ENCODE assay signal across 9 mouse cellular contexts in the genomic region with DNA sequence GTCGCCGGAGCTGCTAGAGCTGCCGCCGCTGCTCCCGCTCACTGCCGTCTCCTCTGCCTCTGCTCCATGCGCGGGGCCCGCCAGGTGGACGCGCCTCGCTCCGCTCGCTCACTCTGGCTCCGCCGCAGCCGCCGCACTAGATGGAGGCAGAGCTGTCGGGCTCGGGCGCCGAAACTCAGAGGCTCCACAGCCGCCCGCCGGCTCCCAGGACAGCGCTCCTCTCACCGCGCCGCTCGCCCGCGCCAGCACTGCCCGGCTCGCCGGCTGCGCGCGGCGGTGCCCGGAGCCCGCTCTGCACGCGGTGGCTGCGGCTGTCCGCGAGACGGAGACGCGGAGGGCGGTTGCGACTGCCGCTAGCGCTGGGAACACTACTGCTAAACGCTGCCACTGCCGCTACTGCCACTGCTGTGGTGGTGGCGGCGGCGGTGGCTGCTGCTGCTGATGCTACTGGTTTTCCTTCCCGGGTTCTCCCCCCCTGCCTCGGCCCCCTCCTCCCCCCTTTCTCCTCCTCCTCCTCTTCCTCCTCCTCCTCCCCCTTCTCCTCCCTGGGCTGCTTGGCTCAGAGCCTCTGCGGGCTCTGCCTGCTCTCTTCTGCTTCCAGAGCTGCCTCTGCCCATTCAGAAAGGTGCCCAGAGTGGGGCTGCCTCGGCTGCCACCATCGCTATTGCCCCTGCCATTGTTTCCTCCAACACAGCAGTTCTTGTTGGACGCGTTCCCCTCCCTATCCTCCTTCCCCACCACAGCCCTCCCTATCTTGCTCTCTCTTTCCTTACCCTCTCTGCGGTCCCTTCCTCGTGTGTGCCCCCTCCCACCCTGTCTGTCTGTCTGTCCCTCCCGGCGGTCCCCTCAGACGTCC. TPM values are rescaled to one million over a fixed set of nuclear protein-coding genes. Genes with fewer than 3 reads are reported as not detected.
DNase-seq lines count a peak whose midpoint lies in the region; ATAC-seq and TF ChIP-seq lines count a peak whose summit lies in the region.
"Had no signal": no experiment of that assay in that cellular context is flagged by ENCODE, and none has a peak within 500 bp of the region (broad histone marks: within the 10 kb centered on the region; RNA-seq: fewer than 3 reads in every experiment).

A gene (minus strand): TSS at position 450 of the 856 bp plus-strand sequence.

- no peak for TF ChIP-seq POLR2A in kidney, adult 2 months (IDR thresholded peaks at IDR 0.05; ENCODE audit: low read depth, low read length)

- peak; percentile 0 for DNase-seq in gastrocnemius, adult 18-20 months (ENCODE audit: low spot score)
- no peak for DNase-seq in gastrocnemius, adult 8-10 months (ENCODE audit: low spot score in 2 of 2)
- DNase-seq in kidney, adult 2 months: peak; percentile 26
- DNase-seq in limb, embryonic 10.5 days (ENCODE audit: low spot score): no peak
- peak; percentile 91 for DNase-seq in midbrain, embryonic 11.5 days (ENCODE audit: low spot score, missing footprints)

- H3K4me1 ChIP-seq in kidney, adult 2 months (ENCODE audit: control insufficient read depth, insufficient read depth, low read length): no peaks in the 10 kb centered on the region
- H3K4me1 ChIP-seq in limb, embryonic 10.5 days: no peaks in the 10 kb centered on the region; the same call in 1 of the 2 replicates
- H3K4me1 ChIP-seq in midbrain, embryonic 11.5 days (ENCODE audit: control insufficient read depth, insufficient read depth, low read length): no peaks in the 10 kb centered on the region
- no peaks in the 10 kb centered on the region for H3K4me1 ChIP-seq in stomach, embryonic 15.5 days

- no peaks in the 10 kb centered on the region for H3K36me3 ChIP-seq in kidney, adult 2 months (ENCODE audit: control insufficient read depth, insufficient read depth, low read length)
- no peaks in the 10 kb centered on the region for H3K36me3 ChIP-seq in limb, embryonic 10.5 days
- no peaks in the 10 kb centered on the region for H3K36me3 ChIP-seq in midbrain, embryonic 11.5 days (ENCODE audit: control insufficient read depth, insufficient read depth, low read length)
- no peaks in the 10 kb centered on the region for H3K36me3 ChIP-seq in stomach, embryonic 15.5 days

- peak within 1 kb of the TSS; percentile 63 for H3K9ac ChIP-seq in midbrain, embryonic 11.5 days (ENCODE audit: low read length)
- H3K9ac ChIP-seq in stomach, embryonic 15.5 days: no peak within 1 kb of the TSS

- WGBS in kidney, adult 2 months: 1% methylated on average over 62 of the region's 70 CpGs
- 15% methylated on average over 70 of the region's 70 CpGs for WGBS in limb, embryonic 10.5 days
- 24% methylated on average over 40 of the region's 70 CpGs for WGBS in midbrain, embryonic 11.5 days
- WGBS in stomach, embryonic 15.5 days: 19% methylated on average over 60 of the region's 70 CpGs

- H3K4me3 ChIP-seq in kidney, adult 2 months (ENCODE audit: insufficient read depth, low read depth, low read length): peak within 1 kb of the TSS; percentile 75
- H3K4me3 ChIP-seq in limb, embryonic 10.5 days: peak within 1 kb of the TSS; percentile 56
- peak within 1 kb of the TSS; percentile 51 for H3K4me3 ChIP-seq in midbrain, embryonic 11.5 days (ENCODE audit: low read depth, low read length)
- H3K4me3 ChIP-seq in stomach, embryonic 15.5 days (replicated peaks): peak within 1 kb of the TSS; percentile 50

- H3K4me2 ChIP-seq in midbrain, embryonic 11.5 days: peak within 1 kb of the TSS; percentile 59
- peak within 1 kb of the TSS; percentile 83 for H3K4me2 ChIP-seq in stomach, embryonic 15.5 days

- no peaks in the 10 kb centered on the region for H3K27me3 ChIP-seq in kidney, adult 2 months (replicated peaks; ENCODE audit: control insufficient read depth, insufficient read depth, low read length)
- H3K27me3 ChIP-seq in limb, embryonic 10.5 days (ENCODE audit: low read depth, poor library complexity, severe bottlenecking): peaks cover 89% of the 10 kb centered on the region
- H3K27me3 ChIP-seq in midbrain, embryonic 11.5 days (ENCODE audit: control insufficient read depth, insufficient read depth, low read length): peaks cover 35% of the 10 kb centered on the region
- peaks cover 23% of the 10 kb centered on the region; the same call in 1 of the 2 replicates for H3K27me3 ChIP-seq in stomach, embryonic 15.5 days (replicated peaks)

- TF ChIP-seq CTCF in kidney, adult 2 months (conservative IDR thresholded peaks at IDR 0.05; ENCODE audit: insufficient read depth, insufficient read length, low read depth, low read length): no peak

- H3K9me3 ChIP-seq in limb, embryonic 10.5 days (replicated peaks): no peaks in the 10 kb centered on the region; the same call in 1 of the 2 replicates
- no peaks in the 10 kb centered on the region for H3K9me3 ChIP-seq in midbrain, embryonic 11.5 days (ENCODE audit: control insufficient read depth, low read length)
- H3K9me3 ChIP-seq in stomach, embryonic 15.5 days: no peaks in the 10 kb centered on the region

- ATAC-seq in common myeloid progenitor, adult 5-6 weeks (replicated peaks; ENCODE audit: low read depth, poor library complexity, severe bottlenecking): peak; percentile 52
- ATAC-seq in granulocyte monocyte progenitor cell, adult 5-6 weeks (replicated peaks; ENCODE audit: poor library complexity, severe bottlenecking): peak; percentile 65
- peak; percentile 82 for ATAC-seq in midbrain, embryonic 11.5 days (ENCODE audit: low FRiP score)
- ATAC-seq in stomach, embryonic 15.5 days (ENCODE audit: insufficient read depth, low FRiP score, low read depth): peak; percentile 71

- peak within 1 kb of the TSS; percentile 45; the same call in 1 of the 2 replicates for H3K27ac ChIP-seq in kidney, adult 2 months (ENCODE audit: insufficient read depth, low read depth, low read length)
- peak within 1 kb of the TSS; percentile 80 for H3K27ac ChIP-seq in limb, embryonic 10.5 days
- H3K27ac ChIP-seq in midbrain, embryonic 11.5 days (ENCODE audit: low read depth, low read length): peak within 1 kb of the TSS; percentile 20; the same call in 1 of the 2 replicates
- H3K27ac ChIP-seq in stomach, embryonic 15.5 days: no peak within 1 kb of the TSS

RNA-seq across cellular contexts. Expression of the gene that starts here (rescaled TPM):
- total RNA-seq in gastrocnemius, adult 18-20 months (2021): under 1 TPM in 1 of 2 experiments, not detected in 1; 0.02 TPM
- under 1 TPM in 2 of 4 experiments, not detected in 2; 0.02 to 0.07 TPM for total RNA-seq in gastrocnemius, adult 8-10 months (2022)
- total RNA-seq in common myeloid progenitor, adult 5-6 weeks (2017): not detected in 2 replicates
- not detected in 2 replicates for total RNA-seq in granulocyte monocyte progenitor cell, adult 5-6 weeks (2014; fragmentation: Nextera tagmentation)
- total RNA-seq in granulocyte monocyte progenitor cell, adult 5-6 weeks (2017): not detected in 2 replicates
- polyA plus RNA-seq in kidney, adult 2 months (2012; rRNA removed): 0.09 and 0.16 TPM in 2 replicates
- polyA plus RNA-seq in limb, embryonic 10.5 days (2016; fragmentation: Nextera tagmentation; extraction: Ambion mirVana): 0.40 and 0.83 TPM in 2 replicates
- polyA plus RNA-seq in midbrain, embryonic 11.5 days (2014; fragmentation: Nextera tagmentation; extraction: Ambion mirVana): 1.5 and 1.6 TPM in 2 replicates
- polyA plus RNA-seq in stomach, embryonic 15.5 days (2015; fragmentation: Nextera tagmentation; extraction: Ambion mirVana): 0.75 and 0.82 TPM in 2 replicates
- total RNA-seq: hematopoietic stem cell, adult 5-6 weeks had no signal

Comparison
In these comparisons a context has a peak if more than half of its experiments do, and no peak if none do; other contexts are left out.
1. Peak in DNase-seq in gastrocnemius, adult 18-20 months; RNA of the gene not detected or under 1 TPM.
2. Peak in ATAC-seq in common myeloid progenitor, adult 5-6 weeks; RNA of the gene not detected or under 1 TPM.
3. Peak in ATAC-seq in granulocyte monocyte progenitor cell, adult 5-6 weeks; RNA of the gene not detected or under 1 TPM.
4. Peak in DNase-seq, H3K4me3 ChIP-seq and H3K27ac ChIP-seq in kidney, adult 2 months; RNA of the gene not detected or under 1 TPM.
5. Peak in ATAC-seq, H3K4me3 ChIP-seq and H3K4me2 ChIP-seq in stomach, embryonic 15.5 days; RNA of the gene not detected or under 1 TPM.